Mouse (Mus musculus) adrenal gland, postnatal 4 days (tissue): ENCODE results near the gene Rbm47. TPM values are rescaled to one million over a fixed set of nuclear protein-coding genes. Genes with fewer than 3 reads are reported as not detected.

Source experiments
- DNase-seq, 2 experiments: peaks; one replicate each; pipeline ENCODE4 v3.0.0; 2021 to 2022; ENCODE audit warnings: low spot score in 2 of 2, mixed read lengths in 2 of 2
- microRNA-seq: library from miRNA; unstranded; fragments of <30 nt; microRNA quantifications from one replicate; pipeline ENCODE4 v1.2.0, GENCODE M21; 2021
- total RNA-seq, 2 experiments: library from RNA; stranded (reverse); gene quantifications; 2 replicates each; pipeline ENCODE4 v1.2.3; 2021

Rbm47 gene
- total RNA-seq, 2 experiments from 2014 or later: 63.2 to 73.3 TPM

GRCm38 (mm10) chr5:65973189-65973588 is 199.7 kb downstream of the Rbm47 start:
- no peak for DNase-seq

GRCm38 (mm10) chr5:65968004-65968403 is 204.9 kb downstream of the Rbm47 start:
- DNase-seq: no peak

GRCm38 (mm10) chr5:65967091-65967490 is 205.8 kb downstream of the Rbm47 start:
- DNase-seq: no peak

Small RNA genes lying within 50 kb of the gene (microRNA-seq; reads per million reads assigned to microRNA genes)
- gene Gm25952: not detected

Other genes with a start within 250 kb of the Rbm47 start
- gene Chrna9, start 238.2 kb downstream of the Rbm47 start, total RNA-seq: 1 to 10 TPM in 1 of 2 experiments, under 1 TPM in 1; 0.67 to 1.4 TPM
- under 1 TPM; 0.39 to 0.40 TPM for gene 9130230L23Rik, start 168.8 kb downstream of the Rbm47 start, total RNA-seq
- 1 to 10 TPM in 1 of 2 experiments, under 1 TPM in 1; 0.99 to 1.1 TPM for gene Nsun7, start 86.8 kb upstream of the Rbm47 start, total RNA-seq